Mouse (Mus musculus): ENCODE measurements around the gene Gm28043.

Gm28043 gene

DNA sequence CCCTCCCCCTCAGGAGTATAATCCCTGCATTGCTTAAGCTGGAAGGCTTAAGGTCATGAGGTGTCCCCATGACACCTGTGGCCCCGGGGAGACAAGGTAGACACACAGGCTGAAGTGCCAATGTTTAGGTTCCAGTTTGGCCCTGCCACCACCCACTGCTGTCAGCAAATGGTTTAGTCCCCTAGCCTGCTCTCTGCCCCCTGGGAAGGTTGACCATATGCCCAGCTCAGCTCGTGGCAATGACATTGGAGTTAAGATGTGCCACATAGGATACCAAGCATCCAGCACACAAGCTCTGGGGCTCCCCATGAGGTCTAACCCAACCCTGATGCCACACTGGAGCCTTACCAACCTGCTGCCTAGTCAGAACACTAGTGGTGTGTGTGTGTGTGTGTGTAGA is 117.8 kb downstream of the Gm28043 start:
- TF ChIP-seq GATA4 (IDR thresholded peaks at IDR 0.05; ENCODE audit: insufficient replicate concordance, low read length), result no peak

DNA sequence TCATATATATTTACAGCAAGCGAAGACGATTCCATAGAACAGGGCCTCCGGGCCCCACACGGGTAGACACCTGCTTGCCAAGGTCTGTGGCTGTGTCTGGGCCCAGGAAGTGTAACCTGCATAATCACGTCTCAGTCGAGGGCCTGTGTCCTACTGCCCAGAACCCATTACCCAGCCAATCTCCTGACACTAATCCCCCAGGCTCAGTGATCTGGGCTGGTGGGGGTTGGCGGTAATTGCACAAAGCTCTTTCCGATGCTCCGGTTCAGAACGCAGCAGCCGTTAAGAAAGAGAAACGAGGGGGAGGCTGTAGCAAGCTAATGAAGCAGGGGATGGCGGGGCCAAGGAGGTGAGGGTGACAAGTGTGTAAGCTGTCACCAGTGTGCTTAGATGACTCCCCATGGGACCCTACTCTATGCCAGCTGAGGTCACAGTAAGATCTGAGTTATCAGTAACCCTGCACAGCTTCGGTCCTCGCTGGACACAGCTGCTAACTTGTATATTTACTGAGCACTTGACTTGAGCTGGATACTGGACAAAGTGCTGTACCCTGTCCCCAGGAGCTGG is 121.9 kb downstream of the Gm28043 start:
- no peak for TF ChIP-seq GATA4 (IDR thresholded peaks at IDR 0.05; ENCODE audit: insufficient replicate concordance, low read length)

DNA sequence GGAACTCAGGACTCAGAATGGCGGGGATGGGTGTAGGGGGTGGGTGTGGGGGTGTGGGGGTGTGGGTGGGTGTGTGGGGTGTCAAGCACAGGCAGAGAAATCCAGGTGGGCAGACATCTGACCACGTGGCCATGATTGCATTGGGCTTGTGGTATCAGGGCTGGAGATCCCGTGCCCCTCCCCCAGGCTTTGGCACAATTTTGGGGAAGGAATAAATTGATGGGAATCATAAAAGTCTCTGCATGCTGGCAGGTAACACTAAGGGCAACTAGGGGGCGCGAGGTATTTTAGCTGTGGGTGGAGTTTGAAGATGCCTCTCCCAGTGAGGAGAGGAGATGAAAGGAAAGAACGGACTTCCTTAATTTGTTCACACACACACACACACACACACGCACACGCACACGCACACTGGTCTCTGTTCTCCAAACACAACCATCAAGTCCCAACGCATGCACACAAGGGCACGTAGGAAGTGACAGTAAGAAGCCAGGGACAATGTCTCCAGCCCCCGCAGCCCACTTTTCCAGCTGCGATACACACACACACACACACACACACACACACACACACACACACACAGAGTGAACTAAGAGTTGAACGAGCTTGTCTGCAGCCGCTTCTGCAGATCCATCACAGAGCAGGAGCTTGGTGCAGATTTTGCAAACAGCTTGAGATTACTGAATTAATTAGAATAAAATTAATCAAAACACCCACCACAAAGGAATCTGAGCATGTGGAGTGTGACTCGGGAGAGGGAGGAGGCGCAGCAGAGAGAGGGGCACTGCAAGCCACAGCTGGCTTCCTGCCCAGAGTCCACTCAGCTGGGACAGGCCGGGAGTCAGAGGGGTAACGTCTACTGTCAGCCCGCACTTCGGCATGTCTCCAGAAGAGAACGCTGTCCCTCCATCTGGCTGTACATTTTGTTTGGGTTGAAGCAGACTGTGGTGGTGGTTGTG is 123.5 kb downstream of the Gm28043 start:
- TF ChIP-seq GATA4 (IDR thresholded peaks at IDR 0.05; ENCODE audit: insufficient replicate concordance, low read length), result no peak

DNA sequence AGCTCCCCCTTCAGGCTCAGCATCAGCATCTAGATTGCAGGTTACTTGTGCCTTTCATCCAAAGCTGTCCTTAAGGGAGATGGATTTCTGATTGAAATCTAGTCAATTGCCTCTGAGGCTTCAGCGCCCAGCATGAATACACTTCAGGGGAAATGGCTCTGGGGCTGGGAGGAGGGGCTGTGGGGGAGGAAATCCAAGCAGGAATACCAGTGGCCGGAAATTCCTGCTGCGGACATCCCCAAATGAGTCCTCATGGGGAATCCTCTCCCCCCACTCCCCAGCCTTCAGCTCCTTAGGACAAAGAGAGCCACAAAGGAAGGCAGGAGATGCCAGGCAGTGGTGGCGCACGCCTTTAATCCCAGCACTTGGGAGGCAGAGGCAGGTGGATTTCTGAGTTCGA is 132.8 kb downstream of the Gm28043 start:
- no peak for TF ChIP-seq GATA4 (IDR thresholded peaks at IDR 0.05; ENCODE audit: insufficient replicate concordance, low read length)
